Mouse (Mus musculus): ENCODE results near the gene Asna1. TPM values are rescaled to one million over a fixed set of nuclear protein-coding genes. Genes with fewer than 3 reads are reported as not detected.

The Asna1 gene
- polyA plus RNA-seq (2021; fragmentation: Nextera tagmentation): 30.3 and 93.5 TPM in 2 replicates
- long read RNA-seq, experiment 1, transcript Asna1-201 (7 exons, 1,256 nt): major isoform, 139 of 172 reads
- long read RNA-seq, experiment 1, partial matches to known transcripts: 2 of 172 reads
- long read RNA-seq, experiment 1, other reads (novel, unspliced or antisense): 31 of 172 reads
- long read RNA-seq, experiment 2, transcript Asna1-201 (7 exons, 1,256 nt): major isoform, 15 of 27 reads
- long read RNA-seq, experiment 2, partial matches to known transcripts: 7 of 27 reads
- long read RNA-seq, experiment 2, other reads (novel, unspliced or antisense): 5 of 27 reads

GRCm38 (mm10) chr8:85025098-85025932 lies at the start of gene Asna1:
TSS of gene Asna1 (minus strand) at chr8:85025281.

GRCm38 (mm10) chr8:85071514-85072281 lies 46.6 kb upstream of the Asna1 start, which contains the start of gene Dhps:
TSS of gene Dhps (plus strand) at chr8:85071757.

GRCm38 (mm10) chr8:85067982-85068381 lies 42.9 kb upstream of the Asna1 start, which contains the start of gene Gm5741:
TSS of gene Gm5741 (minus strand) at chr8:85067982.

GRCm38 (mm10) chr8:85059879-85060616 lies 35.0 kb upstream of the Asna1 start, which contains the start of gene Fbxw9:
TSS of gene Fbxw9 (plus strand) at chr8:85060055.

GRCm38 (mm10) chr8:85036718-85037365 lies 11.8 kb upstream of the Asna1 start, which contains the start of gene Tnpo2:
TSS of gene Tnpo2 (plus strand) at chr8:85036915.

GRCm38 (mm10) chr8:85026670-85027515 lies 1.8 kb upstream of the Asna1 start, which contains the start of gene Trir:
TSS of gene Trir (plus strand) at chr8:85026823.

GRCm38 (mm10) chr8:85014431-85014830 lies 10.7 kb downstream of the Asna1 start, which contains the start of gene Best2:
TSS of gene Best2 (minus strand) at chr8:85014531.

GRCm38 (mm10) chr8:84990349-84990748 lies 34.7 kb downstream of the Asna1 start, which contains the start of gene Hook2:
TSS of gene Hook2 (plus strand) at chr8:84990603.

GRCm38 (mm10) chr8:84978248-84978940 lies 46.7 kb downstream of the Asna1 start, which contains the start of gene Junb:
TSS of gene Junb (minus strand) at chr8:84978718.

GRCm38 (mm10) chr8:84969241-84970134 lies 55.6 kb downstream of the Asna1 start, which contains the start of the genes Gm49661, Prdx2 and Rnaseh2a:
TSS of gene Gm49661 (minus strand) at chr8:84969433.
TSS of gene Prdx2 (plus strand) at chr8:84969587.
TSS of gene Rnaseh2a (minus strand) at chr8:84969767.

Other genes starting within 250 kb of the Asna1 start
- gene Nfix, start 224.9 kb downstream of the Asna1 start, polyA plus RNA-seq (2021; fragmentation: Nextera tagmentation): 137 and 163 TPM in 2 replicates
- 19.8 and 22.2 TPM in 2 replicates for gene Dand5, start 202.5 kb downstream of the Asna1 start, polyA plus RNA-seq (2021; fragmentation: Nextera tagmentation)
- 46.3 and 55.1 TPM in 2 replicates for gene Gadd45gip1, start 193.8 kb downstream of the Asna1 start, polyA plus RNA-seq (2021; fragmentation: Nextera tagmentation)
- gene Rad23a, start 184.6 kb downstream of the Asna1 start, polyA plus RNA-seq (2021; fragmentation: Nextera tagmentation): 149 and 190 TPM in 2 replicates
- 138 and 151 TPM in 2 replicates for gene Calr, start 178.3 kb downstream of the Asna1 start, polyA plus RNA-seq (2021; fragmentation: Nextera tagmentation)
- gene Farsa, start 168.3 kb downstream of the Asna1 start, polyA plus RNA-seq (2021; fragmentation: Nextera tagmentation): 20.6 and 22.2 TPM in 2 replicates
- 7.5 and 8.4 TPM in 2 replicates for gene Syce2, start 153.2 kb downstream of the Asna1 start, polyA plus RNA-seq (2021; fragmentation: Nextera tagmentation)
- 19.7 and 26.0 TPM in 2 replicates for gene Gcdh, start 131.4 kb downstream of the Asna1 start, polyA plus RNA-seq (2021; fragmentation: Nextera tagmentation)
- gene Klf1, start 123.4 kb downstream of the Asna1 start, polyA plus RNA-seq (2021; fragmentation: Nextera tagmentation): 0.12 and 0.31 TPM in 2 replicates
- gene Dnase2a, start 116.7 kb downstream of the Asna1 start, polyA plus RNA-seq (2021; fragmentation: Nextera tagmentation): 4.7 and 4.8 TPM in 2 replicates
- 9.3 and 21.9 TPM in 2 replicates for gene Mast1, start 87.9 kb downstream of the Asna1 start, polyA plus RNA-seq (2021; fragmentation: Nextera tagmentation)
- 0.22 and 0.26 TPM in 2 replicates for gene Rtbdn, start 78.3 kb downstream of the Asna1 start, polyA plus RNA-seq (2021; fragmentation: Nextera tagmentation)
- gene Gm49661, start 55.8 kb downstream of the Asna1 start, polyA plus RNA-seq (2021; fragmentation: Nextera tagmentation): not detected in 2 replicates
- 606 and 755 TPM in 2 replicates for gene Prdx2, start 55.7 kb downstream of the Asna1 start, polyA plus RNA-seq (2021; fragmentation: Nextera tagmentation)
- gene Rnaseh2a, start 55.5 kb downstream of the Asna1 start, polyA plus RNA-seq (2021; fragmentation: Nextera tagmentation): 49.5 and 54.5 TPM in 2 replicates
- gene Junb, start 46.6 kb downstream of the Asna1 start, polyA plus RNA-seq (2021; fragmentation: Nextera tagmentation): 127 and 330 TPM in 2 replicates
- gene Hook2, start 34.7 kb downstream of the Asna1 start, polyA plus RNA-seq (2021; fragmentation: Nextera tagmentation): 4.2 and 6.7 TPM in 2 replicates
- gene Best2, start 10.8 kb downstream of the Asna1 start, polyA plus RNA-seq (2021; fragmentation: Nextera tagmentation): not detected in 2 replicates
- 31.7 and 158 TPM in 2 replicates for gene Trir, start 1.5 kb upstream of the Asna1 start, polyA plus RNA-seq (2021; fragmentation: Nextera tagmentation)
- 25.2 and 34.4 TPM in 2 replicates for gene Tnpo2, start 11.6 kb upstream of the Asna1 start, polyA plus RNA-seq (2021; fragmentation: Nextera tagmentation)
- 12.5 and 21.0 TPM in 2 replicates for gene Fbxw9, start 34.8 kb upstream of the Asna1 start, polyA plus RNA-seq (2021; fragmentation: Nextera tagmentation)
- gene Gm5741, start 42.7 kb upstream of the Asna1 start, polyA plus RNA-seq (2021; fragmentation: Nextera tagmentation): not detected in 2 replicates
- gene Dhps, start 46.5 kb upstream of the Asna1 start, polyA plus RNA-seq (2021; fragmentation: Nextera tagmentation): 72.9 and 74.5 TPM in 2 replicates
- gene Wdr83os, start 55.5 kb upstream of the Asna1 start, polyA plus RNA-seq (2021; fragmentation: Nextera tagmentation): 114 and 122 TPM in 2 replicates
- 30.0 and 38.6 TPM in 2 replicates for gene Wdr83, start 56.0 kb upstream of the Asna1 start, polyA plus RNA-seq (2021; fragmentation: Nextera tagmentation)
- 13.9 and 19.1 TPM in 2 replicates for gene Man2b1, start 58.0 kb upstream of the Asna1 start, polyA plus RNA-seq (2021; fragmentation: Nextera tagmentation)
- 1.3 and 1.7 TPM in 2 replicates for gene Zfp791, start 97.8 kb upstream of the Asna1 start, polyA plus RNA-seq (2021; fragmentation: Nextera tagmentation)
- not detected in 2 replicates for gene Cks1brt, start 126.6 kb upstream of the Asna1 start, polyA plus RNA-seq (2021; fragmentation: Nextera tagmentation)
- gene Olfr371, start 200.7 kb upstream of the Asna1 start, polyA plus RNA-seq (2021; fragmentation: Nextera tagmentation): not detected in 2 replicates

All from left cerebral cortex, adult 6 months (tissue).